Mouse (Mus musculus): Measurements from ENCODE around the gene Prim1.

Prim1 gene

GRCm38 (mm10) chr10:128052136-128052535 lies 37.2 kb downstream of the Prim1 start:
- POLR2A ChIA-PET = interaction anchor here in 3 of 4 experiments (0.6 to 17.4 kb wide), 30 partner anchors 8 to 436 kb away, joined by 3 to 755 read pairs (median 6); partner anchors contain the start of genes Naca (in 3 of the 3), Atp5b (in 1 of the 3) and Baz2a (in 1 of the 3)
- CTCF ChIA-PET = interaction anchor here (0.5 to 1.0 kb wide), 7 partner anchors 12 to 625 kb away, joined by 3 to 5 read pairs (median 3); partner anchors contain the start of gene Stat2 (in 1 of the 4)

- CTCF ChIA-PET = interaction anchor here in 3 of 4 experiments (0.7 to 0.8 kb wide), 3 partner anchors 18 to 118 kb away, joined by 3 to 9 read pairs (median 7); no protein-coding TSS in a partner anchor
- POLR2A ChIA-PET = interaction anchor here (0.6 to 17.4 kb wide), 31 partner anchors 8 to 495 kb away, joined by 3 to 755 read pairs (median 6); partner anchors contain the start of genes Naca (in 3 of the 4), Atp5b (in 2 of the 4), Baz2a (in 1 of the 4) and Gls2 (in 1 of the 4)
These were observed 38.0 kb downstream of the Prim1 start for GRCm38 (mm10) chr10:128053001-128053400.

- POLR2A ChIA-PET = interaction anchor here (0.7 to 17.4 kb wide), 19 partner anchors 8 to 353 kb away, joined by 3 to 755 read pairs (median 5); partner anchors contain the start of genes Naca (in 3 of the 4), Atp5b (in 2 of the 4), Baz2a (in 1 of the 4) and Gls2 (in 1 of the 4)
- CTCF ChIA-PET = interaction anchor here in 1 of 4 experiments (1.0 kb wide), 1 partner anchor 33 kb away, joined by 3 read pairs; the partner anchor contains the start of gene Baz2a
These were observed 43.2 kb downstream of the Prim1 start for GRCm38 (mm10) chr10:128058184-128058583.

GRCm38 (mm10) chr10:128058601-128059151 lies 43.7 kb downstream of the Prim1 start, which contains the start of gene Ptges3:
Gene Ptges3, plus strand, starts transcription at chr10:128058954.
- ChIA-PET CTCF (interaction anchor here in 2 of 4 experiments (0.5 to 1.0 kb wide), 2 partner anchors 32 to 687 kb away, joined by 3 to 4 read pairs; partner anchors contain the start of gene Baz2a (in 1 of the 2)), POLR2A (interaction anchor here (0.7 to 17.4 kb wide), 23 partner anchors 9 to 352 kb away, joined by 3 to 755 read pairs (median 5); partner anchors contain the start of genes Naca (in 3 of the 4), Atp5b (in 2 of the 4), Baz2a (in 1 of the 4) and Gls2 (in 1 of the 4))

GRCm38 (mm10) chr10:128059207-128059981 lies 44.4 kb downstream of the Prim1 start:
- ChIA-PET POLR2A (interaction anchor here in 2 of 4 experiments (1.0 to 17.4 kb wide), 10 partner anchors 11 to 263 kb away, joined by 3 to 336 read pairs (median 16); partner anchors contain the start of genes Atp5b (in 2 of the 2), Naca (in 2 of the 2), Baz2a (in 1 of the 2) and Cnpy2 (in 1 of the 2)), CTCF (interaction anchor here in 1 of 4 experiments (0.5 kb wide), 1 partner anchor 686 kb away, joined by 4 read pairs; no protein-coding TSS in a partner anchor)

GRCm38 (mm10) chr10:128061109-128061508 lies 46.1 kb downstream of the Prim1 start:
- ChIA-PET CTCF (interaction anchor here (0.5 to 0.7 kb wide), 6 partner anchors 22 to 298 kb away, joined by 3 to 8 read pairs (median 4); no protein-coding TSS in a partner anchor), POLR2A (interaction anchor here (0.5 to 9.5 kb wide), 53 partner anchors 8 to 847 kb away, joined by 3 to 109 read pairs (median 5); partner anchors contain the start of genes Atp5b (in 3 of the 4), Baz2a (in 2 of the 4), Gls2 (in 2 of the 4) and Naca (in 2 of the 4))

- ChIA-PET CTCF (interaction anchor here in 1 of 4 experiments (0.6 kb wide), 1 partner anchor 78 kb away, joined by 3 read pairs; no protein-coding TSS in a partner anchor), POLR2A (interaction anchor here (0.6 to 9.5 kb wide), 26 partner anchors 8 to 561 kb away, joined by 3 to 109 read pairs (median 11); partner anchors contain the start of genes Atp5b (in 2 of the 4), Naca (in 2 of the 4), Baz2a (in 1 of the 4) and Gls2 (in 1 of the 4))
These were observed 47.4 kb downstream of the Prim1 start for GRCm38 (mm10) chr10:128062221-128062989.

- CTCF ChIA-PET = interaction anchor here in 3 of 4 experiments (0.6 to 0.7 kb wide), 6 partner anchors 31 to 434 kb away, joined by 3 to 7 read pairs (median 4); partner anchors contain the start of gene Pan2 (in 1 of the 3)
- POLR2A ChIA-PET = interaction anchor here in 3 of 4 experiments (0.6 to 9.5 kb wide), 17 partner anchors 8 to 925 kb away, joined by 3 to 109 read pairs (median 5); partner anchors contain the start of genes Atp5b (in 3 of the 3) and Naca (in 1 of the 3)
These were observed 51.1 kb downstream of the Prim1 start for GRCm38 (mm10) chr10:128066072-128066471.

GRCm38 (mm10) chr10:128069201-128069600 lies 54.2 kb downstream of the Prim1 start:
- CTCF ChIA-PET = interaction anchor here (0.6 to 1.3 kb wide), 6 partner anchors 21 to 600 kb away, joined by 3 to 7 read pairs (median 3); partner anchors contain the start of gene Baz2a (in 1 of the 4)
- POLR2A ChIA-PET = interaction anchor here (0.6 to 11.8 kb wide), 31 partner anchors 8 to 401 kb away, joined by 3 to 302 read pairs (median 5); partner anchors contain the start of genes Atp5b (in 3 of the 4), Baz2a (in 2 of the 4), Naca (in 2 of the 4) and Gls2 (in 1 of the 4)

- POLR2A ChIA-PET = interaction anchor here in 2 of 4 experiments (0.6 to 11.8 kb wide), 19 partner anchors 8 to 220 kb away, joined by 3 to 302 read pairs (median 7); partner anchors contain the start of genes Atp5b (in 2 of the 2), Baz2a (in 1 of the 2) and Naca (in 1 of the 2)
- CTCF ChIA-PET = interaction anchor here (0.6 to 1.3 kb wide), 4 partner anchors 9 to 402 kb away, joined by 3 to 7 read pairs (median 4); partner anchors contain the start of genes Baz2a (in 2 of the 4) and Nab2 (in 1 of the 4)
These were observed 55.5 kb downstream of the Prim1 start for GRCm38 (mm10) chr10:128070432-128070831.

GRCm38 (mm10) chr10:128078269-128078668 lies 63.3 kb downstream of the Prim1 start:
- CTCF ChIA-PET = interaction anchor here (0.7 to 2.3 kb wide), 5 partner anchors 13 to 205 kb away, joined by 3 to 9 read pairs (median 3); partner anchors contain the start of gene Baz2a (in 2 of the 4)
- POLR2A ChIA-PET = interaction anchor here (0.9 to 11.8 kb wide), 33 partner anchors 8 to 206 kb away, joined by 3 to 302 read pairs (median 5); partner anchors contain the start of genes Baz2a (in 2 of the 4), Gls2 (in 2 of the 4), Naca (in 2 of the 4) and Atp5b (in 1 of the 4)

Measured in embryonic stem cell, embryonic (primary cell).